Mouse (Mus musculus): Measurements from ENCODE around the gene Phyhd1.

Gene Phyhd1

GRCm38 (mm10) chr2:30281651-30282050 lies 15.6 kb downstream of the Phyhd1 start:
- DNase-seq (ENCODE audit: extremely low read depth, low read depth, low spot score) = no peak

GRCm38 (mm10) chr2:30283193-30283592 lies 17.2 kb downstream of the Phyhd1 start:
- peak; percentile 68 for DNase-seq (ENCODE audit: extremely low read depth, low read depth, low spot score)

- DNase-seq (ENCODE audit: extremely low read depth, low read depth, low spot score) = no peak
Measured at GRCm38 (mm10) chr2:30285004-30285403, 19.0 kb downstream of the Phyhd1 start.

- DNase-seq (ENCODE audit: extremely low read depth, low read depth, low spot score) = no peak
Measured at GRCm38 (mm10) chr2:30285416-30286181, 19.6 kb downstream of the Phyhd1 start.

GRCm38 (mm10) chr2:30286192-30287026 lies 20.4 kb downstream of the Phyhd1 start, which contains the start of the genes Dolk and Nup188:
TSS of gene Dolk (minus strand) at chr2:30286334.
TSS of gene Nup188 (plus strand) at chr2:30286397.
- no peak for DNase-seq (ENCODE audit: extremely low read depth, low read depth, low spot score)

- no peak for DNase-seq (ENCODE audit: extremely low read depth, low read depth, low spot score)
Measured at GRCm38 (mm10) chr2:30287027-30287373, 21.0 kb downstream of the Phyhd1 start.

GRCm38 (mm10) chr2:30299525-30299924 lies 33.5 kb downstream of the Phyhd1 start:
- DNase-seq (ENCODE audit: extremely low read depth, low read depth, low spot score) = no peak

- no peak for DNase-seq (ENCODE audit: extremely low read depth, low read depth, low spot score)
Measured at GRCm38 (mm10) chr2:30299966-30300365, 34.0 kb downstream of the Phyhd1 start.

- no peak for DNase-seq (ENCODE audit: extremely low read depth, low read depth, low spot score)
Measured at GRCm38 (mm10) chr2:30306087-30306486, 40.1 kb downstream of the Phyhd1 start.

- no peak for DNase-seq (ENCODE audit: extremely low read depth, low read depth, low spot score)
Measured at GRCm38 (mm10) chr2:30309351-30309750, 43.3 kb downstream of the Phyhd1 start.

- peak; percentile 26 for DNase-seq (ENCODE audit: extremely low read depth, low read depth, low spot score)
Measured at GRCm38 (mm10) chr2:30311481-30311880, 45.5 kb downstream of the Phyhd1 start.

GRCm38 (mm10) chr2:30316136-30316535 lies 50.1 kb downstream of the Phyhd1 start:
- DNase-seq (ENCODE audit: extremely low read depth, low read depth, low spot score) = no peak

GRCm38 (mm10) chr2:30316955-30317354 lies 51.0 kb downstream of the Phyhd1 start:
- DNase-seq (ENCODE audit: extremely low read depth, low read depth, low spot score) = no peak

- no peak for DNase-seq (ENCODE audit: extremely low read depth, low read depth, low spot score)
Measured at GRCm38 (mm10) chr2:30319260-30319659, 53.3 kb downstream of the Phyhd1 start.

GRCm38 (mm10) chr2:30323111-30323510 lies 57.1 kb downstream of the Phyhd1 start:
- DNase-seq (ENCODE audit: extremely low read depth, low read depth, low spot score) = no peak

- no peak for DNase-seq (ENCODE audit: extremely low read depth, low read depth, low spot score)
Measured at GRCm38 (mm10) chr2:30325296-30325695, 59.3 kb downstream of the Phyhd1 start.

GRCm38 (mm10) chr2:30327276-30327675 lies 61.3 kb downstream of the Phyhd1 start:
- DNase-seq (ENCODE audit: extremely low read depth, low read depth, low spot score) = no peak

- no peak for DNase-seq (ENCODE audit: extremely low read depth, low read depth, low spot score)
Measured at GRCm38 (mm10) chr2:30328791-30329190, 62.8 kb downstream of the Phyhd1 start.
